Comparison of ENCODE assay signal across 8 mouse cellular contexts in the genomic region with DNA sequence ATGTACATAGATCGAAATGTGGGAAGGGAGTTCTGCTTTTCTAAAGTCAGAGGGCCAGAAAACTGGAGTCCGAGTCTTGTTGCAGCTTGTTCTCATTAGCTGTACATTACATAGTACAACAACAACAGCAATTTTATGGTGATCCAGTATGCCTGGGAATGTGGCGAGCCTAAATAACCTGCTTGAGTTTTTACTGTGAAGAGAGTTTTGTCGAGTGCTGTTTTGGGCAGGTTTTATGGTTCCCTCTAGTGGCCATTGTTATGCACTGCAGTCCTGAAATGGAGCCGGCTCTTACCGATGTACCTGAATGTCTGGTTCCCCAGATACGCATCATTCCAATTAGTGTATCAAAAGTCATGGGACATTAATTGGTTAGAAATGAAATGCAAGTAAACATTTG.
DNase-seq lines count a peak whose midpoint lies in the region; ATAC-seq and TF ChIP-seq lines count a peak whose summit lies in the region.
"Had no signal": no experiment of that assay in that cellular context is flagged by ENCODE, and none has a peak within 500 bp of the region (broad histone marks: within the 10 kb centered on the region; RNA-seq: fewer than 3 reads in every experiment).

No protein-coding gene starts in this region.

- peak; percentile 75 for TF ChIP-seq CTCF in kidney, adult 2 months (conservative IDR thresholded peaks at IDR 0.05; ENCODE audit: insufficient read depth, insufficient read length, low read depth, low read length)

- no peak overlapping the region for H3K9ac ChIP-seq in embryonic facial prominence, embryonic 15.5 days
- H3K9ac ChIP-seq: liver, embryonic 15.5 days had no signal

- H3K27me3 ChIP-seq in embryonic facial prominence, embryonic 15.5 days, result no peaks in the 10 kb centered on the region
- no peaks in the 10 kb centered on the region for H3K27me3 ChIP-seq in kidney, adult 2 months (replicated peaks; ENCODE audit: control insufficient read depth, insufficient read depth, low read length)

- H3K4me2 ChIP-seq in embryonic facial prominence, embryonic 15.5 days (replicated peaks), result 0 out of 2 replicates have a peak overlapping the region, but pooled peaks have one; percentile 23
- H3K4me2 ChIP-seq: liver, embryonic 15.5 days had no signal

- no peak overlapping the region for H3K4me3 ChIP-seq in embryonic facial prominence, embryonic 15.5 days (replicated peaks)
- H3K4me3 ChIP-seq in kidney, adult 2 months (ENCODE audit: insufficient read depth, low read depth, low read length), result no peak overlapping the region
- H3K4me3 ChIP-seq: liver, embryonic 15.5 days had no signal

- WGBS in embryonic facial prominence, embryonic 15.5 days, result 4% methylated on average over 7 of the region's 7 CpGs
- WGBS in kidney, adult 2 months, result 16% methylated on average over 7 of the region's 7 CpGs

- no peaks in the 10 kb centered on the region for H3K9me3 ChIP-seq in embryonic facial prominence, embryonic 15.5 days (replicated peaks)
- H3K9me3 ChIP-seq: liver, embryonic 15.5 days had no signal

- ATAC-seq in embryonic facial prominence, embryonic 15.5 days (ENCODE audit: insufficient number of reproducible peaks, low FRiP score, low TSS enrichment, low read depth), result peak; percentile 55; the same call in 1 of the 2 replicates

- DNase-seq in A20 (ENCODE audit: low read depth, low spot score), result peak; percentile 71
- peak; percentile 82 for DNase-seq in CD4-positive, CD25-positive, alpha-beta regulatory T cell, adult 2 months (ENCODE audit: low read depth, low spot score)
- peak; percentile 20 for DNase-seq in c-Kit-negative CD71-positive TER-119-positive erythroid progenitor cells, embryonic 14.5 days (ENCODE audit: low read depth, low spot score)
- peak; percentile 66 for DNase-seq in kidney, adult 2 months
- DNase-seq in left cerebral cortex, postnatal 4 days, result peak; percentile 35
- DNase-seq in retina, postnatal 7 days (ENCODE audit: low read depth, low spot score), result peak; percentile 32

- intact Hi-C loops in left cerebral cortex, postnatal 4 days (cut with DNase I), result loop anchor here (2.0 to 10.0 kb wide), 3 partner anchors 400 to 683 kb away; no protein-coding TSS in a partner anchor

- peaks cover 18% of the 10 kb centered on the region for H3K4me1 ChIP-seq in embryonic facial prominence, embryonic 15.5 days
- no peaks in the 10 kb centered on the region for H3K4me1 ChIP-seq in kidney, adult 2 months (ENCODE audit: control insufficient read depth, insufficient read depth, low read length)
- H3K4me1 ChIP-seq: liver, embryonic 15.5 days had no signal

- TF ChIP-seq POLR2A in kidney, adult 2 months (IDR thresholded peaks at IDR 0.05; ENCODE audit: low read depth, low read length), result no peak

- no peak overlapping the region for H3K27ac ChIP-seq in embryonic facial prominence, embryonic 15.5 days (replicated peaks)
- H3K27ac ChIP-seq in kidney, adult 2 months (ENCODE audit: insufficient read depth, low read depth, low read length), result no peak overlapping the region
- H3K27ac ChIP-seq: liver, embryonic 15.5 days had no signal

- no peaks in the 10 kb centered on the region for H3K36me3 ChIP-seq in embryonic facial prominence, embryonic 15.5 days
- H3K36me3 ChIP-seq in kidney, adult 2 months (ENCODE audit: control insufficient read depth, insufficient read depth, low read length), result no peaks in the 10 kb centered on the region
- H3K36me3 ChIP-seq: liver, embryonic 15.5 days had no signal

Comparison
In these comparisons a context has a peak if more than half of its experiments do, and no peak if none do; other contexts are left out.
1. DNase-seq: peak in every context shown above with its lines; median percentile 82 in CD4-positive, CD25-positive, alpha-beta regulatory T cell, adult 2 months; 71 in A20; 66 in kidney, adult 2 months; 35 in left cerebral cortex, postnatal 4 days; 32 in retina, postnatal 7 days; 20 in c-Kit-negative CD71-positive TER-119-positive erythroid progenitor cells, embryonic 14.5 days.